Mouse (Mus musculus) midbrain, embryonic 16.5 days (tissue): ENCODE data around the gene Fbxo6. TPM values are rescaled to one million over a fixed set of nuclear protein-coding genes. Genes with fewer than 3 reads are reported as not detected.

ENCODE experiments used
- ATAC-seq: fragments of 200-750 bp; cut with Nextera tagmentation; 2 replicates; pipeline ENCODE4 v1.8.0; 2017; ENCODE audit warnings: moderate TSS enrichment
- H3K27ac ChIP-seq: fragments of 300-500 bp; sonication (generic); 2 replicates; pipeline ENCODE4 v1.5.1; 2014; ENCODE audit warnings: mild to moderate bottlenecking, low read length, mixed read lengths
- H3K27me3 ChIP-seq: fragments of 300-500 bp; sonication (generic); 2 replicates; pipeline ENCODE4 v1.6.1; 2014; ENCODE audit warnings: low read depth, low read length, mixed read lengths; ENCODE audit not compliant: control insufficient read depth, insufficient read depth
- H3K36me3 ChIP-seq: fragments of 300-500 bp; sonication (generic); 2 replicates; pipeline ENCODE4 v1.6.1; 2014; ENCODE audit warnings: mild to moderate bottlenecking, low read length, moderate library complexity, mixed read lengths; ENCODE audit not compliant: control insufficient read depth, insufficient read depth
- H3K4me1 ChIP-seq: fragments of 300-500 bp; sonication (generic); 2 replicates; pipeline ENCODE4 v1.6.1; 2014; ENCODE audit warnings: mild to moderate bottlenecking, low read length, mixed read lengths; ENCODE audit not compliant: control insufficient read depth, insufficient read depth
- H3K4me2 ChIP-seq: fragments of 300-500 bp; sonication (generic); 2 replicates; pipeline ENCODE4 v1.6.1; 2014; ENCODE audit warnings: mild to moderate bottlenecking, low read length, mixed read lengths
- H3K4me3 ChIP-seq: fragments of 300-500 bp; sonication (generic); 2 replicates; pipeline ENCODE4 v1.5.1; 2014; ENCODE audit warnings: low read depth, mild to moderate bottlenecking, low read length, moderate library complexity, mixed read lengths
- H3K9ac ChIP-seq: fragments of 300-500 bp; sonication (generic); 2 replicates; pipeline ENCODE4 v1.6.1; 2014; ENCODE audit warnings: low read depth, low read length, mixed read lengths
- H3K9me3 ChIP-seq: fragments of 300-500 bp; sonication (generic); replicated peaks from 2 replicates; pipeline ENCODE4 v1.6.1; 2014; ENCODE audit warnings: mild to moderate bottlenecking, low read length, mixed read lengths; ENCODE audit not compliant: control insufficient read depth, poor library complexity, severe bottlenecking
- WGBS: fragments of 180-500 bp; shearing (Covaris S2); extraction: QIAGEN DNeasy Blood & Tissue Kit; methylation state at CpG from one replicate; pipeline ENCODE4 v1.1.7; 2014; 5-methylcytosine and 5-hydroxymethylcytosine counted together
- polyA plus RNA-seq: library from polyadenylated mRNA; unstranded; fragments of >200 nt; fragmentation: Nextera tagmentation; extraction: Ambion mirVana; gene quantifications from 2 replicates; pipeline ENCODE4 v1.2.1, GENCODE M21; 2015

Gene Fbxo6
- polyA plus RNA-seq, 1 experiment from 2014 or later, result 23.8 TPM

- ATAC-seq, result no peak
- no peak overlapping the region for H3K27ac ChIP-seq
- H3K27me3 ChIP-seq, result no peaks in the 10 kb centered on the region
- no peak overlapping the region for H3K4me3 ChIP-seq
- H3K4me1 ChIP-seq, result no peaks in the 10 kb centered on the region
- no peak overlapping the region for H3K4me2 ChIP-seq
- H3K9ac ChIP-seq, result no peak overlapping the region
- WGBS, result 95% methylated on average over 5 of the region's 5 CpGs
- no peaks in the 10 kb centered on the region for H3K9me3 ChIP-seq
- H3K36me3 ChIP-seq, result peaks cover 8% of the 10 kb centered on the region; the same call in 1 of the 2 replicates
These were observed 42.7 kb downstream of the Fbxo6 start for GRCm38 (mm10) chr4:148109215-148109614.

- no peak overlapping the region for H3K27ac ChIP-seq
- 75% methylated on average over 7 of the region's 7 CpGs for WGBS
- H3K27me3 ChIP-seq, result no peaks in the 10 kb centered on the region
- no peak for ATAC-seq
- no peaks in the 10 kb centered on the region for H3K9me3 ChIP-seq
- H3K9ac ChIP-seq, result no peak overlapping the region
- no peaks in the 10 kb centered on the region for H3K4me1 ChIP-seq
- peaks cover 6% of the 10 kb centered on the region; the same call in 1 of the 2 replicates for H3K36me3 ChIP-seq
- H3K4me2 ChIP-seq, result no peak overlapping the region
- H3K4me3 ChIP-seq, result no peak overlapping the region
These were observed 43.3 kb downstream of the Fbxo6 start for GRCm38 (mm10) chr4:148108565-148109100.

DNA sequence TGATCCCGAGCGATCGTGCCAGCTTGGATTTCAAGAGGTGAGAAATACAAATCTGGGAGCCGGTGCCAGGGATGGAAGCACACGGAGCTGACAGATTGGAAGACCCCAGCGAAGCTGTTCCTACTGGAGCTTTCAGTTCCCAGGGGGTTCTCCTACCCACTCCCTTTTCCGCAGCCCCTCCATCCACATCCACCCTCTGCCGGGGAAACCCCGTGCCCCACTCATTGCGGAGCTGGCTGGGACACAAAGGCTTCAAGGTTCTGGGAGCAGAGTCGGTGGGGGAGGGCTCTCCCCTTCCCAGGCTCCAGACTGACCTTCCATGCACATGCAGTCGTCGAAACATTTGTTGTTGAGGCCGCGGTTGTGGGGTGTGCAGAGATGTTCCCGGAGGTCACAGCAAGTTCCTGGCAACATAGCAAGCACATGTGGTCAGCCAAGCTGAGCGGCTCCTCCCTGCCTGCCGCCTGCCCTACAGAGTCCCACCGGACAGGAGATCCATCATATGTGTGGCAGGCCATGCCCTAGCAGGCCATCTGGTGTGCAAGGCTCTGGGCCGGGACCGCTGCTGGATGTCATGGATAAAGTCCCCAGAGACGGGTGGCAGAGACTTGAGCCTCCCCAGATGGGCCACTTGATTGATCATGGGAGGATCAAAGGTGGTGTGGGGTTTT, 44.2 kb downstream of the Fbxo6 start:
- H3K36me3 ChIP-seq, result peaks cover 6% of the 10 kb centered on the region; the same call in 1 of the 2 replicates
- H3K27ac ChIP-seq, result no peak overlapping the region
- no peaks in the 10 kb centered on the region for H3K9me3 ChIP-seq
- no peak overlapping the region for H3K9ac ChIP-seq
- no peaks in the 10 kb centered on the region for H3K27me3 ChIP-seq
- ATAC-seq, result no peak
- no peak overlapping the region for H3K4me3 ChIP-seq
- no peak overlapping the region for H3K4me2 ChIP-seq
- no peaks in the 10 kb centered on the region for H3K4me1 ChIP-seq
- WGBS, result 66% methylated on average over 22 of the region's 22 CpGs

GRCm38 (mm10) chr4:148104146-148104545, 47.8 kb downstream of the Fbxo6 start:
- H3K9ac ChIP-seq, result no peak overlapping the region
- H3K9me3 ChIP-seq, result no peaks in the 10 kb centered on the region
- no peak for ATAC-seq
- H3K4me2 ChIP-seq, result no peak overlapping the region
- 91% methylated on average over 3 of the region's 3 CpGs for WGBS
- H3K4me1 ChIP-seq, result peaks cover 10% of the 10 kb centered on the region
- no peak overlapping the region for H3K27ac ChIP-seq
- H3K27me3 ChIP-seq, result no peaks in the 10 kb centered on the region
- no peak overlapping the region for H3K4me3 ChIP-seq
- H3K36me3 ChIP-seq, result 0 out of 2 replicates have a peak, but pooled peaks cover 2% of the 10 kb centered on the region

DNA sequence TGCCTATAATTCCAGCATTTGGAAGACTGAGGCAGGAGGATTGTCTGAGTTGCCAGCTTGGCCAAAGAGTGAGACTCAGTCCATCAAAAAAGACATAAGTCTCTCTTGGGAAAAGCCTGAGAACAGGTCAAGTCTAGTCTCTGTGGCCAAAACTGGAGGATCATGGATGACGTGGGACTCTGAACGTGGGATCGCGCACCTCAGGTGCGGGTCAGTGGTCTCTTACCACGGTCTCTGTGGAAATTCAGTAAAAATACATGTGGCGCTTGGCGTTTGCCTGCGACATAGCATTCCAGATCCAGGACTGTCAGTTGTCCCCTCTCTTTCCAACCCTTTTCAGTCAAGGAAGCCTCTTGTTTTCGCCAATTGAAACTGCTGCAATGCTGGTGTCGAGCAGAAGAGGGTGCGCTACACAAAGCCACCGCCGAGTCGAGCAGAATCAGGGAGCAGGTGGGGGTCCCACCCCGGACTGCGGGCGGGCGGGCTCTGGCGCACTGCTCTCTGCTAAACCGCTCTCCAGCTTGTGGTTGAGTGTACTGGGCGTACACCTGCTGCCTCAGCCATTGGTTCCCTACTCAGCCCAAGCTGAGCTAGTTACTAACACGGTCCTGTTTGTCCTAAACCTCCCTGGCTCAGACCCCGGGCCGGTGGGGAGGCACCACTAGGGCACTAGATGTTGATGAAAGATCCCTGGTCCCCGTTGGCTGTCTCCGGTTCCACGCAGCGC, 50.0 kb downstream of the Fbxo6 start:
- H3K36me3 ChIP-seq, result 0 out of 2 replicates have a peak, but pooled peaks cover 2% of the 10 kb centered on the region
- no peaks in the 10 kb centered on the region for H3K9me3 ChIP-seq
- peak overlapping the region; percentile 49 for H3K4me2 ChIP-seq
- peak overlapping the region; percentile 10; the same call in 1 of the 2 replicates for H3K4me3 ChIP-seq
- peak; percentile 86 for ATAC-seq
- H3K27ac ChIP-seq, result peak overlapping the region; percentile 68
- peaks cover 10% of the 10 kb centered on the region for H3K4me1 ChIP-seq
- peak overlapping the region; percentile 47; the same call in 1 of the 2 replicates for H3K9ac ChIP-seq
- H3K27me3 ChIP-seq, result no peaks in the 10 kb centered on the region
- 17% methylated on average over 29 of the region's 29 CpGs for WGBS

DNA sequence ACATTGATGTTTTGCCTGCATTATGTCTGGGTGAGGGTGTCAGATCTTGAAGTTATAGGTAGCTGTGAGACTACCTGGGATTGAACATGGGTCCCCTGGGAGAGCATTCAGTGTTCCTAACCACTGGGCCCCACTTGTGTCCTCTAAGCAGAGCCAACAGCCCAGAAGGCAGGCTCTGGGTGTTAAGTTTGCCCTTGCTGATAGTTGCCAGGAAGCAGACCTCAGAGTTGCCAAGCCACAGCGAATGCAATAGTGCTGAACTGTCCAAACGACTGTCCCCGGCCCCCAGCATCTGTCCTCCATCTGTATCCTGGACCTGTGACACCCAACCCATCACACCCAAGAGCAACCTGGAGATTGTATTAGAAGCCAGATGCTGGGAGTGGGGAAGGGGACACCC, 53.3 kb downstream of the Fbxo6 start:
- Histone ChIP-seq H3K27me3 (no peaks in the 10 kb centered on the region), H3K4me1 (peaks cover 10% of the 10 kb centered on the region), H3K9ac (no peak overlapping the region), H3K9me3 (no peaks in the 10 kb centered on the region), H3K4me2 (no peak overlapping the region), H3K27ac (no peak overlapping the region), H3K4me3 (no peak overlapping the region), H3K36me3 (no peaks in the 10 kb centered on the region)
- no peak for ATAC-seq
- 90% methylated on average over 3 of the region's 3 CpGs for WGBS

GRCm38 (mm10) chr4:148097936-148098335, 54.0 kb downstream of the Fbxo6 start:
- Histone ChIP-seq H3K4me3 (no peak overlapping the region), H3K36me3 (no peaks in the 10 kb centered on the region), H3K4me1 (peaks cover 10% of the 10 kb centered on the region), H3K27me3 (no peaks in the 10 kb centered on the region), H3K9ac (no peak overlapping the region), H3K4me2 (no peak overlapping the region), H3K27ac (no peak overlapping the region), H3K9me3 (no peaks in the 10 kb centered on the region)
- no peak for ATAC-seq
- 87% methylated on average over 2 of the region's 2 CpGs for WGBS
